Mouse (Mus musculus): ENCODE data around the gene 2210418O10Rik. TPM values are rescaled to one million over a fixed set of nuclear protein-coding genes. Genes with fewer than 3 reads are reported as not detected.
"Not testable (repeated sequence)": the region's sequence is repeated elsewhere in the genome, so short reads cannot be mapped to it uniquely, and the experiment has no call there.

The 2210418O10Rik gene
- polyA plus RNA-seq (2011; ENCODE audit: insufficient read depth, insufficient read length, low read depth, missing spikeins): 10.6 TPM in 1 of 2 replicates, not detected in the other

- not testable (repeated sequence) for H3K36me3 ChIP-seq (ENCODE audit: control insufficient read depth, insufficient read depth, low read length, poor library complexity, severe bottlenecking); H3K27me3 ChIP-seq (ENCODE audit: control insufficient read depth, insufficient read depth, low read length, poor library complexity, severe bottlenecking); H3K27ac ChIP-seq (ENCODE audit: insufficient read depth, low read length); H3K4me1 ChIP-seq (ENCODE audit: control insufficient read depth, insufficient read depth, low read length); H3K9ac ChIP-seq (ENCODE audit: low read depth, poor library complexity, severe bottlenecking); H3K9me3 ChIP-seq (replicated peaks; ENCODE audit: control insufficient read depth, insufficient read depth, low read length, poor library complexity, severe bottlenecking); H3K4me3 ChIP-seq (ENCODE audit: low read depth, low read length)
Observed at GRCm38 (mm10) chr2:176226269-176226668, at the start of gene 2210418O10Rik. 2210418O10Rik (plus strand) TSS chr2:176226569.

DNA sequence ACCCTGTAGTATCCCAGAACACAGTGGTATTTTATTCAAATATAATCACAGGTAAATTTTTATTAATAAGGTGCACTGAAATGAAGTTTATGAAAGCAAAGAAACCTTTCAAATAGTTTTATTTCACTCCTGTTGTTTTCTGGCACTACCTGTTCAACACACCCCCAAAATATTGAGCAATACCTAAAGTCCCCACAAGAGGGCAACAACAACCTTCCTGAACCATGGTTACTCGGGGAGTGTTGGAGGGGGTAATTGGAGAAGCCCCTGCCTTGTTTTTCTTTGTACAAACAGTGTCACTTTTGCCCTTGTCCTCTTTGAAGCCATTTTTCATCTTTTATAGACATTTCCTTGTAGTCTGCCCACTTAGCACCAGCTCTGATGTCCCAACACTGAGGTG, 22.1 kb downstream of the 2210418O10Rik start:
- H3K9me3 ChIP-seq (replicated peaks; ENCODE audit: control insufficient read depth, insufficient read depth, low read length, poor library complexity, severe bottlenecking); H3K36me3 ChIP-seq (ENCODE audit: control insufficient read depth, insufficient read depth, low read length, poor library complexity, severe bottlenecking); H3K27me3 ChIP-seq (ENCODE audit: control insufficient read depth, insufficient read depth, low read length, poor library complexity, severe bottlenecking); H3K27ac ChIP-seq (ENCODE audit: insufficient read depth, low read length); H3K9ac ChIP-seq (ENCODE audit: low read depth, poor library complexity, severe bottlenecking); H3K4me1 ChIP-seq (ENCODE audit: control insufficient read depth, insufficient read depth, low read length); H3K4me3 ChIP-seq (ENCODE audit: low read depth, low read length): not testable (repeated sequence)

Other genes starting within 250 kb of the 2210418O10Rik start
- 4.2 TPM in 1 of 2 replicates, not detected in the other for gene Gm2004, start 76.7 kb upstream of the 2210418O10Rik start, polyA plus RNA-seq (2011; ENCODE audit: insufficient read depth, insufficient read length, low read depth, missing spikeins)
- gene Gm11009, start 92.9 kb downstream of the 2210418O10Rik start, polyA plus RNA-seq (2011; ENCODE audit: insufficient read depth, insufficient read length, low read depth, missing spikeins): not detected in 2 replicates
- gene Gm14435, start 197.0 kb downstream of the 2210418O10Rik start, polyA plus RNA-seq (2011; ENCODE audit: insufficient read depth, insufficient read length, low read depth, missing spikeins): 8.0 and 13.0 TPM in 2 replicates